Mouse (Mus musculus) layer of hippocampus, adult 18-20 months (tissue): ENCODE measurements at regions not wholly inside any gene's neighbourhood (a gene's known extent, or its start where the extent isn't known, plus 50 kb on each side); places are given as distances from the start of the nearest gene placed in this dataset.

Experiments
- DNase-seq, 2 experiments: peaks; one replicate each; pipeline ENCODE4 v3.0.0; 2022; ENCODE audit warnings: low spot score in 2 of 2
- microRNA-seq, 2 experiments: library from miRNA; unstranded; fragments of <30 nt; microRNA quantifications; one replicate each; pipeline ENCODE4 v1.2.0; 2021

GRCm38 (mm10) chr7:36531559-36531958 is 166.4 kb upstream of the Tshz3 start:
- DNase-seq, result no peak

- DNase-seq, result no peak
Measured at GRCm38 (mm10) chr7:36538111-36538510, 159.8 kb upstream of the Tshz3 start.

GRCm38 (mm10) chr7:36548007-36548406 is 149.9 kb upstream of the Tshz3 start:
- no peak for DNase-seq

GRCm38 (mm10) chr7:36548440-36548839 is 149.5 kb upstream of the Tshz3 start:
- DNase-seq, result no peak

- DNase-seq, result no peak
Measured at GRCm38 (mm10) chr7:36571061-36571460, 126.9 kb upstream of the Tshz3 start.

- no peak for DNase-seq
Measured at GRCm38 (mm10) chr7:36582074-36582473, 115.8 kb upstream of the Tshz3 start.

- DNase-seq, result no peak
Measured at GRCm38 (mm10) chr7:36585014-36585413, 112.9 kb upstream of the Tshz3 start.

GRCm38 (mm10) chr7:36591496-36591895 is 106.4 kb upstream of the Tshz3 start:
- DNase-seq, result no peak

GRCm38 (mm10) chr7:36596630-36597301 is 101.2 kb upstream of the Tshz3 start:
- DNase-seq, result no peak

GRCm38 (mm10) chr7:36605026-36605698 is 92.8 kb upstream of the Tshz3 start:
- DNase-seq, result no peak

GRCm38 (mm10) chr7:36620256-36620655 is 77.7 kb upstream of the Tshz3 start:
- DNase-seq, result no peak

- no peak for DNase-seq
Measured at GRCm38 (mm10) chr7:36644252-36644651, 53.7 kb upstream of the Tshz3 start.

Small RNAs in the stretch of these regions (microRNA-seq; reads per million reads assigned to microRNA genes)
- gene Gm25247, result 0 reads per million in 2 experiments
